Mouse (Mus musculus): ENCODE measurements around the gene Rhbdl1.

Gene Rhbdl1

GRCm38 (mm10) chr17:25828223-25828594 is 8.9 kb downstream of the Rhbdl1 start:
- CTCF ChIA-PET: interaction anchor here (0.7 kb wide), 1 partner anchor 21 kb away, joined by 3 read pairs; no protein-coding TSS in a partner anchor

- CTCF ChIA-PET: interaction anchor here (0.7 kb wide), 1 partner anchor 20 kb away, joined by 3 read pairs; no protein-coding TSS in a partner anchor
Observed at GRCm38 (mm10) chr17:25827546-25828222, 9.4 kb downstream of the Rhbdl1 start.

GRCm38 (mm10) chr17:25827011-25827410 is 10.1 kb downstream of the Rhbdl1 start:
- CTCF ChIA-PET: no interaction called here

- CTCF ChIA-PET: no interaction called here
Observed at GRCm38 (mm10) chr17:25825984-25826570, 11.0 kb downstream of the Rhbdl1 start.

GRCm38 (mm10) chr17:25825311-25825710 is 11.8 kb downstream of the Rhbdl1 start:
- CTCF ChIA-PET: no interaction called here

GRCm38 (mm10) chr17:25824362-25825142 is 12.5 kb downstream of the Rhbdl1 start:
- CTCF ChIA-PET: no interaction called here

- CTCF ChIA-PET: interaction anchor here (0.6 kb wide), 1 partner anchor 20 kb away, joined by 17 read pairs; no protein-coding TSS in a partner anchor
Observed at GRCm38 (mm10) chr17:25823452-25823851, 13.6 kb downstream of the Rhbdl1 start, which contains the start of gene Wdr24. Wdr24 (plus strand) TSS chr17:25823627.

- CTCF ChIA-PET: no interaction called here
Observed at GRCm38 (mm10) chr17:25818851-25819780, 18.0 kb downstream of the Rhbdl1 start.

- CTCF ChIA-PET: no interaction called here
Observed at GRCm38 (mm10) chr17:25817662-25818061, 19.4 kb downstream of the Rhbdl1 start.

- CTCF ChIA-PET: no interaction called here
Observed at GRCm38 (mm10) chr17:25813471-25813870, 23.6 kb downstream of the Rhbdl1 start.

GRCm38 (mm10) chr17:25810890-25811289 is 26.2 kb downstream of the Rhbdl1 start:
- CTCF ChIA-PET: no interaction called here

GRCm38 (mm10) chr17:25809606-25810340 is 27.3 kb downstream of the Rhbdl1 start:
- CTCF ChIA-PET: no interaction called here

GRCm38 (mm10) chr17:25808789-25809605 is 28.1 kb downstream of the Rhbdl1 start, which contains the start of gene Fbxl16:
Fbxl16 (plus strand) TSS chr17:25809085.
- CTCF ChIA-PET: no interaction called here

GRCm38 (mm10) chr17:25808028-25808427 is 29.1 kb downstream of the Rhbdl1 start:
- CTCF ChIA-PET: no interaction called here

- CTCF ChIA-PET: interaction anchor here (0.6 to 0.9 kb wide), 2 partner anchors 15 to 21 kb away, joined by 3 to 4 read pairs; no protein-coding TSS in a partner anchor
Observed at GRCm38 (mm10) chr17:25807452-25807851, 29.6 kb downstream of the Rhbdl1 start.

GRCm38 (mm10) chr17:25806507-25806906 is 30.6 kb downstream of the Rhbdl1 start:
- CTCF ChIA-PET: no interaction called here

GRCm38 (mm10) chr17:25802825-25803517 is 34.1 kb downstream of the Rhbdl1 start:
- CTCF ChIA-PET: interaction anchor here (0.6 to 1.0 kb wide), 2 partner anchors 20 to 24 kb away, joined by 4 to 17 read pairs; partner anchors contain the start of gene Wdr24

- CTCF ChIA-PET: no interaction called here
Observed at GRCm38 (mm10) chr17:25801029-25801428, 36.1 kb downstream of the Rhbdl1 start.

- CTCF ChIA-PET: no interaction called here
Observed at GRCm38 (mm10) chr17:25796951-25797369, 40.1 kb downstream of the Rhbdl1 start, which contains the start of gene Metrn. Metrn (minus strand) TSS chr17:25797136.
